Mouse (Mus musculus) liver, adult 2 months (tissue): ENCODE results near the gene Olfr1348.

Experiments used
- CTCF ChIP-seq: fragments of 200-500 bp; IDR thresholded peaks from 2 replicates; pipeline ENCODE4 v1.5.1; 2011; ENCODE audit warnings: low read depth, low read length, control low read depth
- POLR2A ChIP-seq: fragments of 200-500 bp; IDR thresholded peaks from 2 replicates; pipeline ENCODE4 v1.6.1; 2011; ENCODE audit warnings: low read length, control low read depth; ENCODE audit not compliant: insufficient read depth; ENCODE audit errors: extremely low read depth

DNA sequence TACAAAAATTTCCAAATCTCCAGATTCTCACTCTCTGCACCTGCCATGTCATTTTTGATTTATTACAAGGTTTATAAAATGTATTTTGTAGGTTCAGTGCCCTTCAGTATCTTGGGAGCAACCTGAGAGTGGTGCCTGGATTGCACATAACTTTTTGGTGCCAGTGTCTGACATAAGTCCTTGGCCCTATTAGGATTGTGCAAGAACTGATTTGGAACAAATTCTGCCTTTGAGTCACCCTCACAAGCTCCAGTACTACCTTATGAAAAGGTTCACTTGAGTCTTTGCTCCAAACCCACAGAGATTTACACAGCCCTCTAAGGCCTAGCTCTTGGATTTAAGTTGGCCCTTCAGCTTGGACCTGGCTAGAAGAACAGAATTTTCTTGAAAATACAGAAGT, 41.6 kb downstream of the Olfr1348 start, which contains the start of gene Olfr1346:
- TF ChIP-seq CTCF (no peak), POLR2A (no peak)
